8 mouse cellular contexts compared by ENCODE assay signal in the genomic region with DNA sequence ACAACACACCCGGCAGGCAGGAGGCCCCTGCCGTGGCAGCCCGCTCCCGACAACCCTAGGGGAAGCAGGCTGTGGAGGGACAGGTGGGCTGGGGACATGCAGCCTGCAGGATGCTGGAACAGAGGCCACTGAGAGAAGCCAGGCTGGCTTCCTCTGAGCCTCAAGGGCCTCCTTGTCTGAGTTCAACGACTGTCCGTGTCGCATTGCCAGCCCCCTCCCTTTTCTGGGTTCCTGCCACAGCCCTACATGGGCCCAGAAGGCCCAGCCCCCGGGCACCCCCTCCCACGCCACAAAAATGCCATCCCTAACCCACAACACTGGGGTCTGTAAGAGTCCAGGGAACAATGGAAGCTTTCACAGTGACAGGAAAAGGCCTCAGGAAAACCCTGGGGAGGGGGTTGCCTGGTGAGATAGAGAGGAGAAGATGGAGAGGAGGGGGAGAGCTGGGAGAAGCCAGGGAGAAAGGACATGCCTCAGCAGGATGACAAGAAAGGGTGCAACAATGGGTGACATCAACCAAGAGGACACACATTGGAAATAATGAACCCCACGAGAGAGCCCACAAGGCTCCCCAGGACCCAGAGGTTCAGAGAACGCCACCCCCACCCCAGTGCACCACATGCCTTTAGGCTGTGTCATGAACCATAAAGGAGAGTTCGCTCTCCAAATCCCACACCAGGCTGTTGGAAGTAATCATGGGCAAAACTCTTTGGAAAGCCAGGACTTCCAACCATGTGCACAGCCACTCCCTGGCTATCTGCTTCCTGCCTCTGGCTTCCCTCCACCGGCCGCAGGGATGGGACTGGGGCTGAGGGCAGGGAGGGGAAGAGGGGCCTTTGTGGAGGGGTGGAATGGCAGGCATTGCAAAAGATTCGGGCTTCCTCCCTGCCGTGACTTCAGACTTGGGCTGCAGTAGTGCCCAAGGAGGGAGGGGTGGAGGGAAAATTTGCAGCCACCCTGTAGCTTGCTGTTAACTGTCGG. TPM values are rescaled to one million over a fixed set of nuclear protein-coding genes. Genes with fewer than 3 reads are reported as not detected.
DNase-seq lines count a peak whose midpoint lies in the region; ATAC-seq and TF ChIP-seq lines count a peak whose summit lies in the region.

No protein-coding gene starts in this region.

- H3K36me3 ChIP-seq in embryonic facial prominence, embryonic 10.5 days (replicated peaks) = peaks cover 19% of the 10 kb centered on the region
- no peaks in the 10 kb centered on the region for H3K36me3 ChIP-seq in intestine, embryonic 16.5 days (ENCODE audit: control insufficient read depth, insufficient read depth, low read length)
- no peaks in the 10 kb centered on the region for H3K36me3 ChIP-seq in midbrain, postnatal 0 days (ENCODE audit: insufficient read depth, low read length)

- H3K4me1 ChIP-seq in embryonic facial prominence, embryonic 10.5 days = peaks cover 59% of the 10 kb centered on the region
- H3K4me1 ChIP-seq in intestine, embryonic 16.5 days (ENCODE audit: control insufficient read depth, insufficient read depth, low read length) = peaks cover 49% of the 10 kb centered on the region
- H3K4me1 ChIP-seq in midbrain, postnatal 0 days (ENCODE audit: insufficient read depth, low read length) = peaks cover 7% of the 10 kb centered on the region

- peak; percentile 65 to 74 for DNase-seq in left cerebral cortex, postnatal 10 days (ENCODE audit: extremely low spot score in 1 of 2, low spot score in 2 of 2)
- DNase-seq in left cerebral cortex, adult 9 months (ENCODE audit: low spot score in 2 of 2) = no peak
- DNase-seq in embryonic facial prominence, embryonic 10.5 days (ENCODE audit: low spot score) = peak; percentile 44
- DNase-seq in heart, adult 18-20 months = peak; percentile 66 to 82
- DNase-seq in midbrain, postnatal 0 days (ENCODE audit: low spot score) = peak; percentile 66
- no peak for DNase-seq in ovary, adult 18-20 months (ENCODE audit: low spot score)

- ATAC-seq in intestine, embryonic 16.5 days = peak; percentile 40
- peak; percentile 74 for ATAC-seq in midbrain, postnatal 0 days (ENCODE audit: low FRiP score)
- ATAC-seq in inflammation-experienced regulatory T-cells, adult 6 months = no peak

- no peak overlapping the region for H3K4me3 ChIP-seq in embryonic facial prominence, embryonic 10.5 days
- no peak overlapping the region for H3K4me3 ChIP-seq in intestine, embryonic 16.5 days (ENCODE audit: low read length)
- no peak overlapping the region for H3K4me3 ChIP-seq in midbrain, postnatal 0 days (ENCODE audit: low read depth, low read length)

- 33% methylated on average over 17 of the region's 17 CpGs for WGBS in embryonic facial prominence, embryonic 10.5 days
- WGBS in intestine, embryonic 16.5 days = 45% methylated on average over 17 of the region's 17 CpGs
- 31% methylated on average over 17 of the region's 17 CpGs for WGBS in midbrain, postnatal 0 days

- H3K27ac ChIP-seq in embryonic facial prominence, embryonic 10.5 days (replicated peaks) = peak overlapping the region; percentile 79
- peak overlapping the region; percentile 81 for H3K27ac ChIP-seq in intestine, embryonic 16.5 days (ENCODE audit: low read length)
- peak overlapping the region; percentile 43; the same call in 1 of the 2 replicates for H3K27ac ChIP-seq in midbrain, postnatal 0 days (ENCODE audit: low read depth, low read length)

- intact Hi-C loops in left cerebral cortex, postnatal 10 days (cut with DNase I) = no loop called here

- no peak for TF ChIP-seq CTCF in midbrain, postnatal 0 days (IDR thresholded peaks at IDR 0.05)

- no peaks in the 10 kb centered on the region; the same call in 1 of the 2 replicates for H3K27me3 ChIP-seq in embryonic facial prominence, embryonic 10.5 days (replicated peaks; ENCODE audit: low read depth, poor library complexity, severe bottlenecking)
- H3K27me3 ChIP-seq in intestine, embryonic 16.5 days (replicated peaks; ENCODE audit: control insufficient read depth, insufficient read depth, low read length) = no peaks in the 10 kb centered on the region
- H3K27me3 ChIP-seq in midbrain, postnatal 0 days (ENCODE audit: insufficient read depth, low read length) = no peaks in the 10 kb centered on the region

- H3K9ac ChIP-seq in intestine, embryonic 16.5 days (ENCODE audit: low read depth, low read length) = peak overlapping the region; percentile 28
- H3K9ac ChIP-seq in midbrain, postnatal 0 days (replicated peaks; ENCODE audit: low read length, poor library complexity, severe bottlenecking) = no peak overlapping the region

- H3K4me2 ChIP-seq in intestine, embryonic 16.5 days (ENCODE audit: low read depth, low read length) = no peak overlapping the region
- no peak overlapping the region for H3K4me2 ChIP-seq in midbrain, postnatal 0 days (ENCODE audit: low read depth, low read length, poor library complexity, severe bottlenecking)

- H3K9me3 ChIP-seq in embryonic facial prominence, embryonic 10.5 days = no peaks in the 10 kb centered on the region
- H3K9me3 ChIP-seq in intestine, embryonic 16.5 days (ENCODE audit: control insufficient read depth, low read length) = no peaks in the 10 kb centered on the region
- H3K9me3 ChIP-seq in midbrain, postnatal 0 days (ENCODE audit: low read length) = no peaks in the 10 kb centered on the region

RNA-seq across cellular contexts. Expression of gene Zcchc24, which starts 33.8 kb away (rescaled TPM):
- 10 to 100 TPM; 34.9 to 41.8 TPM for total RNA-seq in left cerebral cortex, postnatal 10 days (2021)
- 12.9 and 15.2 TPM in 2 replicates for polyA plus RNA-seq in embryonic facial prominence, embryonic 10.5 days (2016; fragmentation: Nextera tagmentation; extraction: Ambion mirVana)
- total RNA-seq in heart, adult 18-20 months (2021) = 10 to 100 TPM; 33.9 to 34.9 TPM
- 9.1 and 10.0 TPM in 2 replicates for polyA plus RNA-seq in intestine, embryonic 16.5 days (2015; fragmentation: Nextera tagmentation; extraction: Ambion mirVana)
- total RNA-seq in midbrain, postnatal 0 days (2014; rRNA removed) = 28.3 and 34.3 TPM in 2 replicates
- polyA plus RNA-seq in midbrain, postnatal 0 days (2015; fragmentation: Nextera tagmentation; extraction: Ambion mirVana) = 13.9 and 15.3 TPM in 2 replicates
- polyA plus RNA-seq in inflammation-experienced regulatory T-cells, adult 6 months (2017; shearing (Covaris generic)) = under 1 TPM; 0.11 to 0.28 (median 0.23) TPM

RNA-seq across cellular contexts. Expression of gene Ppif, which starts 41.1 kb away (rescaled TPM):
- total RNA-seq in left cerebral cortex, postnatal 10 days (2021) = 10 to 100 TPM; 21.1 to 22.0 TPM
- 76.6 and 77.0 TPM in 2 replicates for polyA plus RNA-seq in embryonic facial prominence, embryonic 10.5 days (2016; fragmentation: Nextera tagmentation; extraction: Ambion mirVana)
- 100 to 1,000 TPM; 287 to 306 TPM for total RNA-seq in heart, adult 18-20 months (2021)
- 125 and 134 TPM in 2 replicates for polyA plus RNA-seq in intestine, embryonic 16.5 days (2015; fragmentation: Nextera tagmentation; extraction: Ambion mirVana)
- 51.4 and 55.8 TPM in 2 replicates for total RNA-seq in midbrain, postnatal 0 days (2014; rRNA removed)
- 50.2 and 52.2 TPM in 2 replicates for polyA plus RNA-seq in midbrain, postnatal 0 days (2015; fragmentation: Nextera tagmentation; extraction: Ambion mirVana)
- polyA plus RNA-seq in inflammation-experienced regulatory T-cells, adult 6 months (2017; shearing (Covaris generic)) = 10 to 100 TPM; 19.9 to 30.3 (median 23.0) TPM

Comparison
In these comparisons a context has a peak if more than half of its experiments do, and no peak if none do; other contexts are left out.
1. DNase-seq: peak in left cerebral cortex, postnatal 10 days (2 of 2), embryonic facial prominence, embryonic 10.5 days (single experiment), heart, adult 18-20 months (2 of 2) and midbrain, postnatal 0 days (single experiment); none in left cerebral cortex, adult 9 months (0 of 2) and ovary, adult 18-20 months (single experiment).
2. Peak in every context shown above with its lines, with median percentiles within 50 percentile points of each other: H3K27ac ChIP-seq.